Mouse (Mus musculus): Measurements from ENCODE around the gene Pax2. TPM values are rescaled to one million over a fixed set of nuclear protein-coding genes. Genes with fewer than 3 reads are reported as not detected.

Gene Pax2
- not detected for total RNA-seq (2021)
- polyA plus RNA-seq (2012; rRNA removed): not detected in 2 replicates
- long read RNA-seq: 0 reads

DNA sequence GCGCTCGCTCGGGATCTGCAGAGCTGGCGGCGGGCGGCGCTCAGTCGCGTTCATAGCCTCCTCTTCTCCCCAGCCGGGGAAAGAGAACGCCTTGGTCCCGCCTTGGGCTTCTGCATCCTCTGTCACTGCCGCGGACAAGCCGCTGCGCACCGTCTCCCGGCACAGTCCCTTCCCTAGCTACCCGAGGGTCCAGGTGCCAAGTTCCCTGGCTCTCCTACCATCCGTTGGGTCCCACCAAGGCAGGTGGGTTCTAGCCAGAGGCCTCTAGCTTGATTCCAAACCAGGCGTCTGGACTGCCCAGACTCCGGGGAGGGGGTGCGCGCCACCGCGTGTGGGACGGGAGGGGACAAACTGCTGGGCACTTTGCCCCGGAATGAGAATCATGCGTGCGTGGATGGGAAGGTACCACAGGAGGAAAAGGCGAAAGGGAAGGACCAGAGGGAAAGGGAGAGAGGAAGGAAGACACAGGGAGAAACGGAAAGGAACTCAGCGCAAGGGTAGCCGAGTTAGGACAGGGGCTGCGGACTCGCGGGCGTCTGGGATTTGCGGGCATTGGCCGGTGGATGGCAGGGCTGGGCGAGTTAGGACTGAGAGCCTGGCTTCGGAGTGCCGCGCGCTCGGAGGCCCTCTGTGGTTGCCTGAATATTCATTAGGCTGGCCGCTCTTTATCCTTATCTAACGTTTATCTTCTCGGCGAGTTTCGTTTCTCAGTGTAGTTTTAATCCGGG lies at the start of gene Pax2:
Gene Pax2, plus strand, starts transcription at position 353 of the 728 bp plus-strand sequence.
- WGBS: under 1% methylated on average over 51 of the region's 52 CpGs
- no peaks in the 10 kb centered on the region for H3K79me2 ChIP-seq (replicated peaks; ENCODE audit: control insufficient read depth, insufficient read depth, low read length)
- no peak within 1 kb of the TSS for H3K9ac ChIP-seq (ENCODE audit: low read depth, low read length)
- H3K27me3 ChIP-seq (ENCODE audit: control insufficient read depth, insufficient read depth, low read length): peaks cover 50% of the 10 kb centered on the region
- H3K36me3 ChIP-seq (ENCODE audit: control insufficient read depth, insufficient read depth, low read length): no peaks in the 10 kb centered on the region
- 0 out of 2 replicates have a peak, but pooled peaks cover 2% of the 10 kb centered on the region for H3K4me1 ChIP-seq (ENCODE audit: control insufficient read depth, insufficient read depth, low read length)
- no peak within 1 kb of the TSS for H3K27ac ChIP-seq
- intact Hi-C loops (cut with DNase I): loop anchor here (2.0 to 10.0 kb wide), 2 partner anchors 131 to 479 kb away; partner anchors contain the start of gene Lbx1
- TF ChIP-seq EP300 (IDR thresholded peaks at IDR 0.05; ENCODE audit: insufficient read depth, low read depth, low read length): no peak
- TF ChIP-seq CTCF (IDR thresholded peaks at IDR 0.05): 0 out of 2 replicates have a peak, but pooled peaks have one; percentile 17
- peak; percentile 62 to 67 for DNase-seq
- peak within 1 kb of the TSS; percentile 45 for H3K4me3 ChIP-seq

- peak; percentile 34 to 35 for DNase-seq
- no peak overlapping the region for H3K27ac ChIP-seq
- intact Hi-C loops (cut with DNase I): no loop called here
- no peak overlapping the region for H3K9ac ChIP-seq (ENCODE audit: low read depth, low read length)
- no peak overlapping the region for H3K4me3 ChIP-seq
- WGBS: 2% methylated on average over 3 of the region's 3 CpGs
- H3K79me2 ChIP-seq (replicated peaks; ENCODE audit: control insufficient read depth, insufficient read depth, low read length): no peaks in the 10 kb centered on the region
- no peak for TF ChIP-seq EP300 (IDR thresholded peaks at IDR 0.05; ENCODE audit: insufficient read depth, low read depth, low read length)
- TF ChIP-seq POLR2A (IDR thresholded peaks at IDR 0.05; ENCODE audit: insufficient read depth, low read depth, low read length): no peak
- TF ChIP-seq CTCF (IDR thresholded peaks at IDR 0.05): no peak
- H3K36me3 ChIP-seq (ENCODE audit: control insufficient read depth, insufficient read depth, low read length): no peaks in the 10 kb centered on the region
- no peaks in the 10 kb centered on the region for H3K27me3 ChIP-seq (ENCODE audit: control insufficient read depth, insufficient read depth, low read length)
- no peaks in the 10 kb centered on the region for H3K4me1 ChIP-seq (ENCODE audit: control insufficient read depth, insufficient read depth, low read length)
Measured at GRCm38 (mm10) chr19:44708885-44709284, 47.0 kb upstream of the Pax2 start.

GRCm38 (mm10) chr19:44716731-44717600 lies 38.9 kb upstream of the Pax2 start:
- Histone ChIP-seq H3K79me2 (replicated peaks; ENCODE audit: control insufficient read depth, insufficient read depth, low read length) (no peaks in the 10 kb centered on the region), H3K27me3 (ENCODE audit: control insufficient read depth, insufficient read depth, low read length) (peaks cover 8% of the 10 kb centered on the region), H3K27ac (no peak overlapping the region), H3K4me1 (ENCODE audit: control insufficient read depth, insufficient read depth, low read length) (no peaks in the 10 kb centered on the region), H3K36me3 (ENCODE audit: control insufficient read depth, insufficient read depth, low read length) (no peaks in the 10 kb centered on the region), H3K4me3 (no peak overlapping the region), H3K9ac (ENCODE audit: low read depth, low read length) (no peak overlapping the region)
- intact Hi-C loops (cut with DNase I): no loop called here
- WGBS: 72% methylated on average over 22 of the region's 22 CpGs
- no peak for DNase-seq
- TF ChIP-seq EP300 (IDR thresholded peaks at IDR 0.05; ENCODE audit: insufficient read depth, low read depth, low read length) (no peak), POLR2A (IDR thresholded peaks at IDR 0.05; ENCODE audit: insufficient read depth, low read depth, low read length) (no peak), CTCF (IDR thresholded peaks at IDR 0.05) (no peak)

DNA sequence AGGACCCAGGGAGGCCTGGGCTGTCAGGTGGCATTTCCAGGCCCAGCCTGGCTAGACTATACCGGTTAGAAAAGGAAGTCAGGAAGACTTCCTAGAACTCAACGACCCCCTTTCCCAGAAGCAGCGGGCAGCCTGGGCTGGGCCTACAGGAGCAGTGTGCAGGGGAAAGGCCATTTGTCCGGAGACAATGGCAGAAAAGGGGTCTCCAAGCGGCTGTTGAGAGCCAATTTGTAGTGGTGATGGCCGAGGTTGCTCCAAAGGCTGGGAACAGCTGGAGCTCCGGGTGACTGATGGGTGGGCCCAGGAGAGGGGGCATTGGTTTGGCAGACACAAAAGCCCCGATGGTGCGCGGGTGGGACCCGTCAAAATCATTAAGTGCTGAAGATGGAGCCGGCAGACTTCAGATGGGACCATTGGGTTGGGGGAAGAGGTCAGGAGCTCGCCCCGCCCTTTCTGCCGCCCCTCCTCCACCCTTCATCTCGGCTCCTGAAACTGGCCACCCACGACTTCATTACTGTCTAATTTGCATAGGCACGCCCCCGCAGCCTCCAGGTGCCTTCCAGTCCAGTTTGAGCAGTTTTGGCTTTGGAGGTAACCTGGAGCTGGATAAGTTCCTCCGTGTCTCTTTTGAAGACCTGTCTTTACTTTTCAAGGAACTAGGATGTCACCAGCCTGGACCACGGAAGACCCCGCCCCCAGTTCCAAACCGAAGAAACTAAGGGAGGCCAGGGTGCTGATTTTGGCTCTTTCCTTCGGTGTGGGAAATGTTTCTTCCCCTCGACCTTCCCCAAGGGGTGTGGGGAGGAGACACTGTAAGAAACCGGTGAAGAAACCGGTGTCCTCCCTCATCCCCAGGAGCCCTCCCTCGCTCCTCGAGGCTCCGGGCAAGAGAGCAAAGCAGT lies 36.3 kb upstream of the Pax2 start:
- no peaks in the 10 kb centered on the region for H3K4me1 ChIP-seq (ENCODE audit: control insufficient read depth, insufficient read depth, low read length)
- no peaks in the 10 kb centered on the region for H3K36me3 ChIP-seq (ENCODE audit: control insufficient read depth, insufficient read depth, low read length)
- no peak overlapping the region for H3K4me3 ChIP-seq
- intact Hi-C loops (cut with DNase I): no loop called here
- no peaks in the 10 kb centered on the region for H3K79me2 ChIP-seq (replicated peaks; ENCODE audit: control insufficient read depth, insufficient read depth, low read length)
- no peak for DNase-seq
- H3K9ac ChIP-seq (ENCODE audit: low read depth, low read length): 0 out of 2 replicates have a peak overlapping the region, but pooled peaks have one; percentile 44
- 10% methylated on average over 30 of the region's 30 CpGs for WGBS
- TF ChIP-seq POLR2A (IDR thresholded peaks at IDR 0.05; ENCODE audit: insufficient read depth, low read depth, low read length): no peak
- TF ChIP-seq CTCF (IDR thresholded peaks at IDR 0.05): no peak
- no peak for TF ChIP-seq EP300 (IDR thresholded peaks at IDR 0.05; ENCODE audit: insufficient read depth, low read depth, low read length)
- no peak overlapping the region for H3K27ac ChIP-seq
- peaks cover 12% of the 10 kb centered on the region for H3K27me3 ChIP-seq (ENCODE audit: control insufficient read depth, insufficient read depth, low read length)

- H3K9ac ChIP-seq (ENCODE audit: low read depth, low read length): 0 out of 2 replicates have a peak overlapping the region, but pooled peaks have one; percentile 44
- WGBS: under 1% methylated on average over 29 of the region's 29 CpGs
- intact Hi-C loops (cut with DNase I): no loop called here
- TF ChIP-seq CTCF (IDR thresholded peaks at IDR 0.05): no peak
- no peak for TF ChIP-seq EP300 (IDR thresholded peaks at IDR 0.05; ENCODE audit: insufficient read depth, low read depth, low read length)
- no peak for TF ChIP-seq POLR2A (IDR thresholded peaks at IDR 0.05; ENCODE audit: insufficient read depth, low read depth, low read length)
- no peaks in the 10 kb centered on the region for H3K36me3 ChIP-seq (ENCODE audit: control insufficient read depth, insufficient read depth, low read length)
- peaks cover 13% of the 10 kb centered on the region for H3K27me3 ChIP-seq (ENCODE audit: control insufficient read depth, insufficient read depth, low read length)
- no peaks in the 10 kb centered on the region for H3K79me2 ChIP-seq (replicated peaks; ENCODE audit: control insufficient read depth, insufficient read depth, low read length)
- no peaks in the 10 kb centered on the region for H3K4me1 ChIP-seq (ENCODE audit: control insufficient read depth, insufficient read depth, low read length)
- no peak overlapping the region for H3K4me3 ChIP-seq
- H3K27ac ChIP-seq: no peak overlapping the region
- peak in 1 of 2 experiments; percentile 27 for DNase-seq
Measured at GRCm38 (mm10) chr19:44720194-44720521, 35.7 kb upstream of the Pax2 start.

All from heart, adult 2 months (tissue).